Mouse (Mus musculus): ENCODE measurements around the gene Fbxl7.

- TF ChIP-seq POLR2A (IDR thresholded peaks at IDR 0.05; ENCODE audit: insufficient read length, low read depth) (no peak), CEBPB (IDR thresholded peaks at IDR 0.05; ENCODE audit: insufficient read depth, poor library complexity, severe bottlenecking) (no peak), USF1 (IDR thresholded peaks at IDR 0.05; ENCODE audit: low read depth) (no peak), POLR2AphosphoS2 (IDR thresholded peaks at IDR 0.05; ENCODE audit: insufficient read length, low read depth) (no peak), TCF3 (IDR thresholded peaks at IDR 0.05; ENCODE audit: insufficient read length, low read depth) (no peak), REST (IDR thresholded peaks at IDR 0.05; ENCODE audit: insufficient read depth, insufficient read length) (no peak), MAX (IDR thresholded peaks at IDR 0.05; ENCODE audit: low read depth) (no peak)
These were observed 176.9 kb downstream of the Fbxl7 start for GRCm38 (mm10) chr15:26718390-26719036.

Data from myocyte (in vitro differentiated cells).